Mouse (Mus musculus) embryonic facial prominence, embryonic 14.5 days (tissue): ENCODE data around the gene Hoxa5. TPM values are rescaled to one million over a fixed set of nuclear protein-coding genes. Genes with fewer than 3 reads are reported as not detected.

ENCODE experiments used
- ATAC-seq: fragments of 200-750 bp; cut with Nextera tagmentation; 2 replicates; pipeline ENCODE4 v1.8.0; 2017; ENCODE audit warnings: low read depth, moderate number of reproducible peaks, moderate TSS enrichment
- DNase-seq: peaks from one replicate; pipeline ENCODE4 v3.0.0-alpha.2; 2015; ENCODE audit warnings: low spot score
- H3K27ac ChIP-seq: fragments of 300-500 bp; sonication (generic); replicated peaks from 2 replicates; pipeline ENCODE4 v1.5.1; 2014; ENCODE audit warnings: low read depth, mild to moderate bottlenecking, low read length, moderate library complexity
- H3K27me3 ChIP-seq: fragments of 300-500 bp; sonication (generic); replicated peaks from 2 replicates; pipeline ENCODE4 v1.6.1; 2014; ENCODE audit warnings: low read length; ENCODE audit not compliant: control insufficient read depth, insufficient read depth
- H3K36me3 ChIP-seq: fragments of 300-500 bp; sonication (generic); 2 replicates; pipeline ENCODE4 v1.6.1; 2014; ENCODE audit warnings: low read length, mixed read lengths; ENCODE audit not compliant: control insufficient read depth, insufficient read depth
- H3K4me1 ChIP-seq: fragments of 300-500 bp; sonication (generic); 2 replicates; pipeline ENCODE4 v1.6.1; 2014; ENCODE audit warnings: antibody characterized with exemption, low read length; ENCODE audit not compliant: control insufficient read depth, insufficient read depth
- H3K4me2 ChIP-seq: fragments of 300-500 bp; sonication (generic); 2 replicates; pipeline ENCODE4 v1.6.1; 2014; ENCODE audit warnings: low read depth, mild to moderate bottlenecking, low read length, moderate library complexity, mixed read lengths
- H3K4me3 ChIP-seq: fragments of 300-500 bp; sonication (generic); 2 replicates; pipeline ENCODE4 v1.5.1; 2014; ENCODE audit warnings: low read depth, mild to moderate bottlenecking, low read length
- H3K9ac ChIP-seq: fragments of 300-500 bp; sonication (generic); 2 replicates; pipeline ENCODE4 v1.6.1; 2014; ENCODE audit warnings: low read depth, mild to moderate bottlenecking, low read length, moderate library complexity, mixed read lengths
- H3K9me3 ChIP-seq: fragments of 300-500 bp; sonication (generic); 2 replicates; pipeline ENCODE4 v1.6.1; 2016; ENCODE audit warnings: low read length; ENCODE audit not compliant: control insufficient read depth
- WGBS: fragments of 180-500 bp; shearing (Covaris S2); extraction: QIAGEN DNeasy Blood & Tissue Kit; methylation state at CpG from one replicate; pipeline ENCODE4 v1.1.7; 2014; 5-methylcytosine and 5-hydroxymethylcytosine counted together
- polyA plus RNA-seq: library from polyadenylated mRNA; unstranded; fragments of >200 nt; fragmentation: Nextera tagmentation; extraction: Ambion mirVana; gene quantifications from 2 replicates; pipeline ENCODE4 v1.2.1, GENCODE M21; 2014

Hoxa5 gene
- polyA plus RNA-seq, 1 experiment from 2014 or later, result 2.4 TPM

DNA sequence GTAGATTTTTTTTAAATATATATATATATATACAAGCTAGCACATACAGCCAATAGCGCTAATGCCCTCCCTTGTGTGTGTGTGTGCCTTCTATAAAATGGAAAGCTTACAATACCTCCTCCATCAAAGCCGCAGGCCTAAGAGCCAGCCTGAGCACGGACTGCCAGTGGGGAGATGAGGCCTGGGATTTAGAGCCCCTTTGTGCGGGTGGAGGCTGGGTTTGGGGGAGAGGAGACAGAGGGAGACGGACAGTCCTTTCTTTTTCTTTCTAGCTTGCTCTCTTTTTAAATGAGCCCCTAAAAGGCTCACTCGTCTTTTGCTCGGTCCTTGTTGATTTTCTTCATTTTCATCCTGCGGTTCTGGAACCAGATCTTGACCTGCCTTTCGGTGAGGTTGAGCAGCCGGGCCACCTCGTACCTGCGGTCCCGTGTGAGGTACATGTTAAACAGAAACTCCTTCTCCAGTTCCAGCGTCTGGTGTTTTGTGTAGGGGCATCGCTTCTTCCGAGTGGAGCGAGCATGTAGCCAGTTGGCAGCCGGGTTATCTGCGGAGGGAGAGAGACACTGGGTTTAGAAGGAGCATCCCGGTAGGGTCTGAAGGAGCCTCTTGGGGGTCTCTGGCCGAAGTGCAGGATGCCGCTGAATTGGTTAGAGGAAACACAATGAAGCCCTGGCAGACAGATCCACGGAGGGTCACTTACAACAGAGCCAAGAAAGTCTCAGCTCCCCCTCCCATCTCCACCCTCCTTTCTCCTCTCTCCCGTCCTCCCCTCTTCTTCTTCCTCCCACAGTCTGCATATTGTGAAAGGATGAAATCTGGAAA is 19.8 kb upstream of the Hoxa5 start:
- DNase-seq (no peak), ATAC-seq (no peak)
- peaks cover 99% of the 10 kb centered on the region for H3K27me3 ChIP-seq
- no peak overlapping the region for H3K9ac ChIP-seq
- H3K9me3 ChIP-seq, result no peaks in the 10 kb centered on the region
- no peak overlapping the region for H3K4me3 ChIP-seq
- H3K4me1 ChIP-seq, result peaks cover 3% of the 10 kb centered on the region; the same call in 1 of the 2 replicates
- H3K4me2 ChIP-seq, result no peak overlapping the region
- no peak overlapping the region for H3K27ac ChIP-seq
- H3K36me3 ChIP-seq, result no peaks in the 10 kb centered on the region
- 4% methylated on average over 24 of the region's 24 CpGs for WGBS

DNA sequence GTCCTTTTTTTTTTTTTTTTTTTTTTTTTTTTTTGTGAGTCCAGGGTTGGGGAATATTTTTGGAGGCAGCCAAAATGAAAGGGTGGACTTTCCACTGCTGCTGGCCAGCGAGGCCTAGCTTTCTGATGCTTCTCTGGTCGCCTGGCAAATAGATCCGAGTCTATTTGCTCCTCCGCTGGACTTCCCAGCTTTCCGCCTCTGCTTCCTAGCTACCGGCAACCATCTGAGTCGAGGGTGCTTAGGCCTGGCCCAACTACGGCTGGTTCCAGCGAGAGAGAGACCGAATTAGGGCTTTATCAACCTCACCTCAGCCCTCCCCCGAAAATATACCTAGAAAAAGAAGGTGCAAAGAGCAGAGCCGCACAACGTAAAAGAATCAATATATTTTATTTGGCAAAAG is 18.3 kb upstream of the Hoxa5 start:
- Histone ChIP-seq H3K36me3 (no peaks in the 10 kb centered on the region), H3K27ac (no peak overlapping the region), H3K27me3 (peaks cover 100% of the 10 kb centered on the region), H3K4me3 (no peak overlapping the region), H3K4me1 (peaks cover 3% of the 10 kb centered on the region; the same call in 1 of the 2 replicates), H3K9me3 (no peaks in the 10 kb centered on the region), H3K4me2 (no peak overlapping the region), H3K9ac (no peak overlapping the region)
- DNase-seq, result no peak
- no peak for ATAC-seq
- 15% methylated on average over 13 of the region's 13 CpGs for WGBS

DNA sequence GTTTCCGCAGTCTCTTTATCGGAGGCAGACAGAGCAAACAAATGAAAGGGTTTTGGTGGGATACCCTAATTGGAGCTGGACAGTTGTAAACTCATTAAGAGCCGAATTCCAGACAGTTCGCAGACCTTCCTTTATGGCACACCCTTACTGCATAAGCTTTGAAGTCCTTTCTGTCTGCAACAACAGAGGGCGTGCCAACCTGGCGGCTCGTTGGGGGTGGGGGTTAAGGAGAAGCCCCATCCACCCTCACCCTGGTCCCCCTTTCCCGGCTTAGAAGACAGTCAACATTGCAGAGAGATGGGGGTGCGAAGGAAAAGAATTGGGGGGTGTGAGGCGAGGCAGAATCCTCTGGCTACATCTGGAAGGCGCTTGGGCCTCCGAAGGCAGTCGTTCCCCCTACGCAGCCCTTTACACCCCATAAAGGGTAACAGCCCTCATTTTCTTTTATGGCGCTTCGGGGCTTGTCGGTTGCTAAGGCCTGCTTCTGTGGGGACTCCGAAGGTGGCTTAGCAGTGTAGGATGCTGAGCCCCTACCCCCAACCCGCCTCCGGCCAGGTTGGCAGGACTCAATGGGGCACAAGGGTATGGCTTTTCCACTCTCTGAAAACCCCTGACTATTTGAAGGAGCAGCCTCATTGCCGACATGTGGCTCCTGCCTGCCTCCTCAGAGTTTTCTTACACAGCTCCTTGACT is 17.8 kb upstream of the Hoxa5 start:
- Histone ChIP-seq H3K9me3 (no peaks in the 10 kb centered on the region), H3K27me3 (peaks cover 100% of the 10 kb centered on the region), H3K4me1 (peaks cover 7% of the 10 kb centered on the region; the same call in 1 of the 2 replicates), H3K36me3 (no peaks in the 10 kb centered on the region), H3K4me2 (peak overlapping the region; percentile 94), H3K27ac (no peak overlapping the region), H3K9ac (no peak overlapping the region), H3K4me3 (peak overlapping the region; percentile 49)
- ATAC-seq, result 0 out of 2 replicates have a peak, but pooled peaks have one; percentile 2
- 11% methylated on average over 21 of the region's 21 CpGs for WGBS
- DNase-seq, result no peak

DNA sequence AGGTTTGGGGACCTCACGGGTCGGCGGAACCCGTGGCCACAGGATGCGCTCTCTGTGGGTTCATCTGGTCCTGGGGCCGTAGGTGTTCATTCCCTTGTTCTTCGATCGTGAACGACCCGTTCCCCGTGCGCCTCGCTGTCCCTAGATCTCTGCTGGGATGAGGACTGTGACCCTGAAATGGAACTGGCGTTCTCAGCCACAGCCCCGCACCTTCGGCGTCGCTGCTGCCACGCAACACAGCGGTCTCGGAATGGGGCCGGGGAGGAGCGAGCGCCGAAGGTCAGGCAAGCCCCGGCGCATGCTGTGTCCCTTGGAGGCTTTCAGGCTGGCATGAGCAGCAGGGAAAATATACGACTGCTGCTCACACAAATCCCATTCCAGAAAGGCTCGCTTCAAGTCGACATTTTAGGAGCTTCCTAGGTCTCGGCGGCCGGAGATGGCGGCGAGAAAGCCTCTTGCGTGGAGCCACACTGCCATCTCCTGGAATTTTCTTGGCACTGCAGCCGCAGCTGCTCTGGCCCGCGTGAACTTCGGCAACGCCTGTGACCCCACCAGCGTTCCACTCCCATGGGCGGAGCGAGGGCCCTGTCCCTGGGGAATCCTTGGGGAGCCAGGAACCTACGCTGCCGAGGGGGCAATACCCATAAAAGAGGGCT is 17.1 kb upstream of the Hoxa5 start, which contains the start of gene Hoxa7:
Gene Hoxa7, minus strand, starts transcription at position 518 of the 656 bp plus-strand sequence.
- Histone ChIP-seq H3K27me3 (peaks cover 100% of the 10 kb centered on the region), H3K4me1 (peaks cover 10% of the 10 kb centered on the region; the same call in 1 of the 2 replicates), H3K9me3 (no peaks in the 10 kb centered on the region), H3K27ac (no peak within 1 kb of the TSS), H3K9ac (peak within 1 kb of the TSS; percentile 54), H3K4me2 (peak within 1 kb of the TSS; percentile 94), H3K4me3 (peak within 1 kb of the TSS; percentile 49), H3K36me3 (no peaks in the 10 kb centered on the region)
- ATAC-seq (peak; percentile 71), DNase-seq (peak; percentile 88)
- under 1% methylated on average over 46 of the region's 46 CpGs for WGBS

DNA sequence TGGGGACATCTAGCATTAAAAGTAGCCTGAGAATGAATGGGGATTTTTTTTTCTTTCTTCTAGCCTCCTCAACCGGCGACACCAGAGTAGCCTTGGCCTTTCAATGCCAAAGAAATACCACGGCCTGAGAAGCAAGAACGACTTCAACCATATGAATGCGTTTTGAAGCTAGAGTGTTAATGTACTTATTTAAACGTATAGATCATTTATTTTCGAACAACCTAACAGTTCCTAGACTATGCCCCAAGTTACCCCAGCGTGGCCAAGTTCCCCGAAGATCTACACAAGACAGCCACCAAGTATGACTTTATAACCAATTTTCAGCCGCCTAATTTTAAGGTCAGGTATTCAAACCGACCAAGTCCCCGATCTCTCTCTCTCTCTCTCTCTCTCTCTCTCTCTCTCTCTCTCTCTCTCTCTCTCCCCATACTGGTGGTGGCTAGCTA is 16.5 kb upstream of the Hoxa5 start:
- DNase-seq, result no peak
- Histone ChIP-seq H3K4me3 (peak overlapping the region; percentile 49), H3K9ac (no peak overlapping the region), H3K36me3 (no peaks in the 10 kb centered on the region), H3K4me2 (peak overlapping the region; percentile 94), H3K9me3 (no peaks in the 10 kb centered on the region), H3K4me1 (peaks cover 10% of the 10 kb centered on the region; the same call in 1 of the 2 replicates), H3K27me3 (peaks cover 100% of the 10 kb centered on the region), H3K27ac (no peak overlapping the region)
- ATAC-seq, result no peak
- 13% methylated on average over 12 of the region's 12 CpGs for WGBS

DNA sequence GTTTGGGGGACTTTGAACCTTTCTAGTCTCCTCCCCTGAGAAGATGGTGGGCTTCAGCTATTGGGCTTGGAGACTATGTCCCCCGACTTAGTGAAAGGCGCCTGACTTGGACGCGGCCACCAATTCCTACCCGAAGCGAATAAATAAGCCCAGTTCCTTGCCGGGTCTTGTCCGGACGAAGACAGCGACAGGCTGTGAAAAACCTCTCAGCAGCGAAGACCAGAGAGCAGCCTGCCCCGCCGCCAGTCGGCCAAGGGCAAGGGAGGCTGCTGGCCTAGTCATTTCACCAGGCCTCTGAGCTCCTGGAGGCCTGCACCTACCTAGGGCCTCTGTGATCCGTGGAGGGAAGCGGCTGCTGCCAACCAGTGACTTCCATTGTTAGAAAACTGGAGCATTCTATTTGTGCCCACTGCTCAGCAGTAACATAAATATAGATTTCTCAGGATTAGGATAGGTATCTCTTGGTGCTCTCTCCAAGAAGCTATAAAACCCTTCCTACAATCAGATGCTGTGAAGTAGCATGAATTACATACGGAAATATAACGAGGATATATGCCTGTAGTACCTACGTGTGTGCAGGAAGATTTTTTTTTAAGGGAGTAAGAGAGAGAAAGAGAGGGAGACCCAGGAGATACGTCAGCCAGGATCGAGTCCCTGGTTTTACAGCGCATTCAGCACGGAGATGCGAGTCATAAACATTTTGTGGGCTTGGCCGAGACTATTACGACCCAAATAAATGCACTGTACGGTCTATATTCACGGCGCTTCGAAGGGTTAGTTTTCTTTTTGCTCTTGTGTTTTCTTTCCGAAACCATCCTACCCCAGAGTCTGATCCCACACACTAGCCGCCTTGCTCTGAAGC is 15.8 kb upstream of the Hoxa5 start:
- 19% methylated on average over 32 of the region's 32 CpGs for WGBS
- Histone ChIP-seq H3K36me3 (no peaks in the 10 kb centered on the region), H3K4me1 (peaks cover 10% of the 10 kb centered on the region; the same call in 1 of the 2 replicates), H3K27me3 (peaks cover 100% of the 10 kb centered on the region), H3K9ac (no peak overlapping the region), H3K4me3 (no peak overlapping the region; the same call in 1 of the 2 replicates), H3K27ac (no peak overlapping the region), H3K9me3 (no peaks in the 10 kb centered on the region), H3K4me2 (no peak overlapping the region)
- DNase-seq, result no peak
- no peak for ATAC-seq

DNA sequence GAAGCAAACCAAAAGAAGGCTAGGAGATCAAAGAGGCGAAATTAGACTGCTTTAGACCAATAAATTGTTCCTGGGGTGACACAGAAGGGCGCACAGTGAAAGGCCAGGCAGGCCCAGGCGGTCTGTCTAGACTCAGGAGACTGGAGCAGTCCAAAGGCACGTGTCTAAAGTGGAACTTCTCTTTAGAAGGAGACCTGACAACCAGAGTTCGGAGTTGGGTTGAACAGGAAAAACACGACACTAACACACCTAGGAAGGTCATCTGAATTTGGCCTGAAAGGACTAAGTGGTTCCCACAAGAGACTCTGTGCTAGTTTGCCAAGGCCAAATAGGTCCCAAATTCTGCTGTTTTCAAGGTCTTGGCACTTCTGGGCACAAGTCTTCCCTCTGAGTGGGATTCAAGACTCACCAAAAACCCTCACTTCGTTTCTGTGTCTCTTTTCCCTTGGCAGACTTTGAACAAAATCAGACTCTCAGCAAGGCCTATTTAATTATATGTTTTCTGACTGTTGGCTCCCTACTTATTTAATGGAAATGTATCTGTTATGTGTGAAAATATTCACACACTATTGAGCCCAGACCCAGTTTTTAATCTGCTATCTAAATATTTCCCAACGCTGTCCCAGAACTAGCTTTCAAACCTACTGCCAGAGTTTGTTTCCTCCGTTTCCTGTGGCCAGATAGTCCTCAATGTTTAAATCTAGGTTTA is 15.0 kb upstream of the Hoxa5 start:
- no peak overlapping the region for H3K4me3 ChIP-seq
- ATAC-seq (no peak), DNase-seq (no peak)
- peaks cover 100% of the 10 kb centered on the region for H3K27me3 ChIP-seq
- H3K9me3 ChIP-seq, result no peaks in the 10 kb centered on the region
- WGBS, result 29% methylated on average over 9 of the region's 9 CpGs
- H3K36me3 ChIP-seq, result no peaks in the 10 kb centered on the region
- H3K9ac ChIP-seq, result no peak overlapping the region
- H3K4me1 ChIP-seq, result peaks cover 10% of the 10 kb centered on the region; the same call in 1 of the 2 replicates
- H3K4me2 ChIP-seq, result no peak overlapping the region
- no peak overlapping the region for H3K27ac ChIP-seq
